Mouse (Mus musculus): ENCODE results near the gene Nhp2. TPM values are rescaled to one million over a fixed set of nuclear protein-coding genes. Genes with fewer than 3 reads are reported as not detected.
A peak's percentile ranks its signal among the peaks of the same experiment; 100 is the strongest.

The Nhp2 gene
- polyA plus RNA-seq, 1 experiment from 2014 or later, result 131 TPM

DNA sequence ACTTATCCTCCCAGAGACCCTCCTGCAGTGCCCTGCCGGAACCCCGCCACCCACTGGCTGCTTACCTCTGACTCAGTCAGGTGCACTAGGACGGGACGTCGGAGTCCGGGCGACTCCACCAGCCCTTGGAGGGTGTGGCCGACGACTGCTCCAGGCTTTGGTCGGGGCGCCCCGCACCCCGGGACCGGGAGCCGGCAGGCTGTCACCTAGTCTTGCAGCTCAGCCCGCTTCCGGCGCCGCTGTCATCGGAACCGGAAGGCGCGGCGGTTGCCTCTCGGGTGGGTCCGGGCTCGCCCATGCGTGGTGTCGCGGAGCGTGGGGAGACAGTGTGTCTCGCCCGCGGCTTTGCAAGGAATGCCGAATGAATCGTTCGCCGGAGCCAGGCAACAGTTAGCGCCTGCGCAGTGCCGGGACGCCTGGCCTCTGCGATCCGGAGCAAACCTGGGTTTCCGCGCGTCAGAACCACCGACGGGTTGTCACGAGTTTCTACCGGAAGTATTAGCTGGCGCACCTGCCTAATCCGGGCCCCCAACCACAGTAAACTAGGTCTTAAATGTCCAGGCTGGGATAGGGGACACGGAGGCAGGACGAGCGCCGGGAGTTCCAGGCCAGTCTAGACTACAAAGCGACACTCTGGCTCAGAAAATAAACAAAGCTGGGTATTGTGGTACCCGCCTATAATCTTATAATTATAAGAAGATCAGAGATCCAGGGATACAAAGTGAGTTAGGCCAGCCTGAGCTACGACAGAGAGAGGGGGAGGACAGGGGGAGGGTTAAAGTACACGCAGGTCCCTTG, 16.2 kb downstream of the Nhp2 start, which contains the start of gene Rmnd5b:
Gene Rmnd5b, minus strand, starts transcription at position 372 of the 798 bp plus-strand sequence.
- Histone ChIP-seq H3K4me2 (peak within 1 kb of the TSS; percentile 88), H3K36me3 (ENCODE audit: control insufficient read depth, insufficient read depth, low read length) (no peaks in the 10 kb centered on the region), H3K27me3 (ENCODE audit: control insufficient read depth, insufficient read depth, low read length) (no peaks in the 10 kb centered on the region), H3K9me3 (replicated peaks; ENCODE audit: control insufficient read depth, low read length) (no peaks in the 10 kb centered on the region), H3K4me3 (ENCODE audit: low read depth, low read length) (peak within 1 kb of the TSS; percentile 76), H3K9ac (ENCODE audit: low read depth, low read length) (peak within 1 kb of the TSS; percentile 87), H3K4me1 (ENCODE audit: control insufficient read depth, insufficient read depth, low read length) (peaks cover 6% of the 10 kb centered on the region; the same call in 1 of the 2 replicates), H3K27ac (ENCODE audit: low read depth, low read length) (peak within 1 kb of the TSS; percentile 79)
- under 1% methylated on average over 61 of the region's 61 CpGs for WGBS (ENCODE audit: insufficient replicate concordance)
- ATAC-seq (replicated peaks; ENCODE audit: insufficient number of reproducible peaks, low FRiP score, low TSS enrichment), result peak; percentile 68

DNA sequence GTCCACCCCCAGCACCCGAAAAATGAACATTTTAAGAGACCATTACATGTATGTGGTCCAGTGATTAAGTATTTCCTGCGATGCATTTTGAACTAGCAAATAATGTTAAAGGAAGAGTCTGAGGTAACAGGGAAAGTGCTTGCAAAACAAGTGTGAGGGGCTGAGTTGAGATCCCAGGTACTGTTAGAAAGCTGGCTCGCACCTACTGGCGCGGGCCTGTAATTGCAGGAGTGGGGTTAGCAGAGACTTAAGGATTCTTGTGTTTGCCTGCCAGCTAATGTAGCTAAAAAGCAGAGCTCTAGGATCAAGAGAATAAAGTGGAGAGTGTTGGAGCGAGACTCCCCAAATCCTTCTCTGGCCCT, 16.8 kb downstream of the Nhp2 start:
- H3K36me3 ChIP-seq (ENCODE audit: control insufficient read depth, insufficient read depth, low read length), result no peaks in the 10 kb centered on the region
- H3K4me2 ChIP-seq, result peak overlapping the region; percentile 88
- H3K27me3 ChIP-seq (ENCODE audit: control insufficient read depth, insufficient read depth, low read length), result no peaks in the 10 kb centered on the region
- ATAC-seq (replicated peaks; ENCODE audit: insufficient number of reproducible peaks, low FRiP score, low TSS enrichment), result no peak; the same call in 1 of the 2 replicates
- H3K4me3 ChIP-seq (ENCODE audit: low read depth, low read length), result peak overlapping the region; percentile 76
- peaks cover 6% of the 10 kb centered on the region; the same call in 1 of the 2 replicates for H3K4me1 ChIP-seq (ENCODE audit: control insufficient read depth, insufficient read depth, low read length)
- peak overlapping the region; percentile 87 for H3K9ac ChIP-seq (ENCODE audit: low read depth, low read length)
- H3K27ac ChIP-seq (ENCODE audit: low read depth, low read length), result peak overlapping the region; percentile 79
- 3% methylated on average over 6 of the region's 6 CpGs for WGBS (ENCODE audit: insufficient replicate concordance)
- H3K9me3 ChIP-seq (replicated peaks; ENCODE audit: control insufficient read depth, low read length), result no peaks in the 10 kb centered on the region

DNA sequence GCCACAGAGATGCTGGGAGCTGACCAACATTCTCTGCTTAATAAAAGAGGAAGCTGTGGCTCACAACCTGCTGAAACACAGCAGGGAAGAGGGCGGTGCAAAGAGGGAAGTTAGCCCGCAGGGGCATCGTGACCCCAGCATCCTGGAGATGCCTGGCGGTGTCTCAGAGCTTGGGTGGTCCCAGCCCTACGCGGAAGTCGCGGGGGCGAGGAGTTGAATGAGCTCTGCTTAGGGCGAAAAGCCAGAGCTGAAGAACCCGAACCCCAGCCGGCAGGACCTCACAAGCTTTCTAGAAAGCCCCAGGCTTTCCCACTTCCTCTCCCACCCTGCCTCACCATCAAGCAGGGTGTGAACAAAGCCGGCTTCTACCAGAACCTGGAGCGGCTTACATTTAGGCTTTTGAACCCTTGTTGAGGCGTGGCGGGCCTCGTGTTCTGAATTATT, 18.5 kb downstream of the Nhp2 start:
- no peak for ATAC-seq (replicated peaks; ENCODE audit: insufficient number of reproducible peaks, low FRiP score, low TSS enrichment)
- 5% methylated on average over 17 of the region's 17 CpGs for WGBS (ENCODE audit: insufficient replicate concordance)
- peak overlapping the region; percentile 6; the same call in 1 of the 2 replicates for H3K9ac ChIP-seq (ENCODE audit: low read depth, low read length)
- no peak overlapping the region for H3K4me3 ChIP-seq (ENCODE audit: low read depth, low read length)
- peak overlapping the region; percentile 37; the same call in 1 of the 2 replicates for H3K27ac ChIP-seq (ENCODE audit: low read depth, low read length)
- peak overlapping the region; percentile 53 for H3K4me2 ChIP-seq
- H3K9me3 ChIP-seq (replicated peaks; ENCODE audit: control insufficient read depth, low read length), result no peaks in the 10 kb centered on the region
- H3K36me3 ChIP-seq (ENCODE audit: control insufficient read depth, insufficient read depth, low read length), result no peaks in the 10 kb centered on the region
- H3K4me1 ChIP-seq (ENCODE audit: control insufficient read depth, insufficient read depth, low read length), result peaks cover 8% of the 10 kb centered on the region; the same call in 1 of the 2 replicates
- no peaks in the 10 kb centered on the region for H3K27me3 ChIP-seq (ENCODE audit: control insufficient read depth, insufficient read depth, low read length)

DNA sequence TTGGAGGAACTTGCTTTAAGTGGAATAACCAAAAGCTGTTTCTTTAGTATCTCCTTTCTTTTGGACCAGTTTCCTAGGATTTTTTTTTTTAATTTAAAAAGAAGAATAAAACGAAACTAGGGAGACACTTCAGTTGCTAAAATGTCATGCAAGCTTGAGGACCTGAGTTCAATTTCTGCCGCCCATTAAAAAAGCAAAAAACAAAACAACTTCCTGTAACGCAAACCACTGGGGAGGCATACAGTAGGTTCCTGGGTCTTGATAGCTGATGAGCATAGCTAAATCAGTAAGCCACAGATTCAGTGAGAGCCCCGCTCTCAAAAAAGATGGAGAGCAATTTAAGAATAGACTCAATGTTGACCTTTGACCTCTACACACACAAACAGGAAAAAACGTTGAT, 19.0 kb downstream of the Nhp2 start:
- H3K4me1 ChIP-seq (ENCODE audit: control insufficient read depth, insufficient read depth, low read length), result peaks cover 12% of the 10 kb centered on the region; the same call in 1 of the 2 replicates
- peak overlapping the region; percentile 53; the same call in 1 of the 2 replicates for H3K4me2 ChIP-seq
- no peak for ATAC-seq (replicated peaks; ENCODE audit: insufficient number of reproducible peaks, low FRiP score, low TSS enrichment)
- no peaks in the 10 kb centered on the region for H3K9me3 ChIP-seq (replicated peaks; ENCODE audit: control insufficient read depth, low read length)
- H3K27me3 ChIP-seq (ENCODE audit: control insufficient read depth, insufficient read depth, low read length), result peaks cover 2% of the 10 kb centered on the region; the same call in 1 of the 2 replicates
- 66% methylated on average over 5 of the region's 5 CpGs for WGBS (ENCODE audit: insufficient replicate concordance)
- no peak overlapping the region for H3K9ac ChIP-seq (ENCODE audit: low read depth, low read length)
- no peak overlapping the region for H3K4me3 ChIP-seq (ENCODE audit: low read depth, low read length)
- peak overlapping the region; percentile 37; the same call in 1 of the 2 replicates for H3K27ac ChIP-seq (ENCODE audit: low read depth, low read length)
- no peaks in the 10 kb centered on the region; the same call in 1 of the 2 replicates for H3K36me3 ChIP-seq (ENCODE audit: control insufficient read depth, insufficient read depth, low read length)

DNA sequence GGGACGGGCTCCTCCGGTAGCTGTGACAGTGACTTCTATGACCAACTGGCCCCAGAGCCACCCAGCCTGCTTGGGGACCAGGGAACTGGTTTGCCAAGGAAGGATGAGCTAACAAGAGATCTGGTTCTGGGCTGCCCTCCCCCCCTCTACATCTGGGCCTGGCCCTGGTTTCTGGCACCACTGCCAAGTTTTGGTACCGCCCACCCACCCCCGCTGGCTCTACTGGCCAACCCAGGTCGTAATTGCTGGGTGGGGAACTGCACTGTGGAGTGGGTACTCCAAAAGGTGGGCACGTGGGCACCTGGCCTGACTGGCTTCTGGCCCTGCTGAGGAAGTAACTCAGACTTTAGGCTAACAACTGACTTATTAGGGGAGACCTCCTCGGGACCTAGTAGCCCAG, 21.2 kb downstream of the Nhp2 start:
- no peak overlapping the region for H3K4me2 ChIP-seq
- H3K27me3 ChIP-seq (ENCODE audit: control insufficient read depth, insufficient read depth, low read length), result peaks cover 4% of the 10 kb centered on the region; the same call in 1 of the 2 replicates
- no peak for ATAC-seq (replicated peaks; ENCODE audit: insufficient number of reproducible peaks, low FRiP score, low TSS enrichment)
- no peaks in the 10 kb centered on the region for H3K9me3 ChIP-seq (replicated peaks; ENCODE audit: control insufficient read depth, low read length)
- H3K36me3 ChIP-seq (ENCODE audit: control insufficient read depth, insufficient read depth, low read length), result peaks cover 3% of the 10 kb centered on the region
- H3K4me1 ChIP-seq (ENCODE audit: control insufficient read depth, insufficient read depth, low read length), result peaks cover 14% of the 10 kb centered on the region; the same call in 1 of the 2 replicates
- WGBS (ENCODE audit: insufficient replicate concordance), result 72% methylated on average over 7 of the region's 7 CpGs
- H3K27ac ChIP-seq (ENCODE audit: low read depth, low read length), result no peak overlapping the region
- H3K9ac ChIP-seq (ENCODE audit: low read depth, low read length), result no peak overlapping the region
- no peak overlapping the region for H3K4me3 ChIP-seq (ENCODE audit: low read depth, low read length)

DNA sequence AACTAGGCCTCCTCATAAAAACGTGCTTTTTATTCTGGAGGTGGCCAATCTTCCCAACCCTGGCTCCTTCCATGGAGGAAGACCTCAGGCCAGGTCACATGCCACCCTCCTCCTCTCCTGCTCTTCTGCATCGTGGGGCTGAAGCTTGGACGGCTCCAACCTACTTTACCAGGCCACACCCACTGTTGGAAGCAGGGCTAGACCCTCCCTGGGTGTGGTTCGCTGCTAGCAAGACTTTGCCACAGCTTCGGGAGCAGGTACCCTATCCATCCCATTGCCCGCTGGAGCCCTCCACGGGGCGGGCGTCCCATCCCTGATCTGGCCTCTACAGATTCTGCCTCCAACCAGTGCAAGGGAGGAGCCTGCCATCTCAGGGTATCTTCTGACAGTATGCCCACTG, 23.7 kb downstream of the Nhp2 start:
- Histone ChIP-seq H3K4me3 (ENCODE audit: low read depth, low read length) (no peak overlapping the region), H3K36me3 (ENCODE audit: control insufficient read depth, insufficient read depth, low read length) (peaks cover 3% of the 10 kb centered on the region), H3K9ac (ENCODE audit: low read depth, low read length) (no peak overlapping the region), H3K27me3 (ENCODE audit: control insufficient read depth, insufficient read depth, low read length) (peaks cover 4% of the 10 kb centered on the region; the same call in 1 of the 2 replicates), H3K27ac (ENCODE audit: low read depth, low read length) (no peak overlapping the region), H3K9me3 (replicated peaks; ENCODE audit: control insufficient read depth, low read length) (no peaks in the 10 kb centered on the region), H3K4me1 (ENCODE audit: control insufficient read depth, insufficient read depth, low read length) (peaks cover 13% of the 10 kb centered on the region; the same call in 1 of the 2 replicates), H3K4me2 (peak overlapping the region; percentile 33; the same call in 1 of the 2 replicates)
- WGBS (ENCODE audit: insufficient replicate concordance), result 55% methylated on average over 9 of the region's 9 CpGs
- no peak for ATAC-seq (replicated peaks; ENCODE audit: insufficient number of reproducible peaks, low FRiP score, low TSS enrichment)

DNA sequence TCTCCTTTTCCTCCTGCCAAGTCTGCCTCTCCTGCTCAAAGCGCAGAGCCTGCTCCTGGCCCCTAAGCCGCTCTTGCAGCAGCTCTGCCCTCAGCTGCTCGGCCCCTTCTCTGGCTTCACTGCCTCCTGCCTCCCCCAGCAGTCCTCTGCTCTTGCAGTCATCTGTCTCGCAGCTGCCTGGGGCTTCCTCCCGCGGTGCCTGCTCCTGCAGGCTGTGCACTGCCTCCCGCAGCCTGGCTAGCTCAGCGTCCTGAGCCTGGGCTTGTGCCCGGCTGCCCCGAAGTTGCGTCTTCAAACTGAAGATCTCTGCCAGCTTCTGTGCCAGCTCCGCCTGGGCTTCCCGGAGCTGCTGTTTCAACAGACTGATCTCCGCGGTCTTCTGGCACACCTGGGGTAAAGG, 24.2 kb downstream of the Nhp2 start:
- ATAC-seq (replicated peaks; ENCODE audit: insufficient number of reproducible peaks, low FRiP score, low TSS enrichment), result no peak
- Histone ChIP-seq H3K27ac (ENCODE audit: low read depth, low read length) (no peak overlapping the region), H3K9ac (ENCODE audit: low read depth, low read length) (peak overlapping the region; percentile 30; the same call in 1 of the 2 replicates), H3K9me3 (replicated peaks; ENCODE audit: control insufficient read depth, low read length) (no peaks in the 10 kb centered on the region), H3K4me2 (peak overlapping the region; percentile 33; the same call in 1 of the 2 replicates), H3K36me3 (ENCODE audit: control insufficient read depth, insufficient read depth, low read length) (peaks cover 3% of the 10 kb centered on the region), H3K27me3 (ENCODE audit: control insufficient read depth, insufficient read depth, low read length) (peaks cover 4% of the 10 kb centered on the region; the same call in 1 of the 2 replicates), H3K4me1 (ENCODE audit: control insufficient read depth, insufficient read depth, low read length) (peaks cover 17% of the 10 kb centered on the region), H3K4me3 (ENCODE audit: low read depth, low read length) (no peak overlapping the region; the same call in 1 of the 2 replicates)
- WGBS (ENCODE audit: insufficient replicate concordance), result 39% methylated on average over 15 of the region's 15 CpGs

DNA sequence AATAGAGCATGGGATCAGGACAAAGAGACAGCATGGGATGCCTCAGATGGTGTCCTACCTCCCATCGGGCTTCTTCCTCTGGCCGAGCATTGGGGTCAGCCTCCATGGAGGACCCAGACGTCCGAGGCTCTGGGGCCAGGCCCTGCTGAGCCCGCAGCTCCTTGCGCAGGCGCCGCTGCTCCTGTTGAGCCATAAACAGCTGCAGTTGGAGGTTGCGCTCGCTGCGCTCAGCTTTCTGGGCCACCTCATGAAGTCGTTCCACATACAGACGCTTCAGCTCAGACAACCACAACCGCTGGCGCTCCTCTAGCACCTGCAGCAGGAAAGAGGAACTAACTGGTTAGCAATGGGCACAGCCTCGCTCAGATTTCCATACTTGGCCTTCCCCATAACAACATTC, 24.7 kb downstream of the Nhp2 start:
- Histone ChIP-seq H3K36me3 (ENCODE audit: control insufficient read depth, insufficient read depth, low read length) (peaks cover 3% of the 10 kb centered on the region), H3K4me3 (ENCODE audit: low read depth, low read length) (no peak overlapping the region), H3K9ac (ENCODE audit: low read depth, low read length) (no peak overlapping the region), H3K4me2 (no peak overlapping the region), H3K27ac (ENCODE audit: low read depth, low read length) (no peak overlapping the region), H3K27me3 (ENCODE audit: control insufficient read depth, insufficient read depth, low read length) (peaks cover 6% of the 10 kb centered on the region; the same call in 1 of the 2 replicates), H3K9me3 (replicated peaks; ENCODE audit: control insufficient read depth, low read length) (no peaks in the 10 kb centered on the region), H3K4me1 (ENCODE audit: control insufficient read depth, insufficient read depth, low read length) (peaks cover 22% of the 10 kb centered on the region)
- WGBS (ENCODE audit: insufficient replicate concordance), result 67% methylated on average over 16 of the region's 16 CpGs
- no peak for ATAC-seq (replicated peaks; ENCODE audit: insufficient number of reproducible peaks, low FRiP score, low TSS enrichment)
